Comparison of ENCODE assay signal across 22 mouse cellular contexts in genomic region chr10:50312591-50312990, GRCm38 (mm10).
"Had no signal": no experiment of that assay in that cellular context is flagged by ENCODE, and none has a peak within 500 bp of the region (broad histone marks: within the 10 kb centered on the region; RNA-seq: fewer than 3 reads in every experiment).

No protein-coding gene starts in this region.

- H3K9ac ChIP-seq: kidney, embryonic 15.5 days; limb, embryonic 12.5 days; limb, embryonic 15.5 days; liver, embryonic 14.5 days; liver, postnatal 0 days; neural tube, embryonic 12.5 days; neural tube, embryonic 15.5 days had no signal

- ATAC-seq: liver, postnatal 0 days had no signal

- H3K4me3 ChIP-seq: kidney, embryonic 15.5 days; limb, embryonic 12.5 days; limb, embryonic 15.5 days; neural tube, embryonic 12.5 days; neural tube, embryonic 15.5 days had no signal

- DNase-seq: kidney, adult 11 months; kidney, adult 8-10 months; kidney, postnatal 10 days; kidney, postnatal 36 days; liver, postnatal 0 days; lung, postnatal 14 days; lung, postnatal 4 days; midbrain, embryonic 14.5 days; right cerebral cortex, adult 18-20 months; right cerebral cortex, postnatal 14 days; right cerebral cortex, postnatal 4 days; thymus, adult 2 months; thymus, postnatal 25 days had no signal

- H3K4me1 ChIP-seq: kidney, embryonic 15.5 days; limb, embryonic 12.5 days; limb, embryonic 15.5 days; neural tube, embryonic 12.5 days; neural tube, embryonic 15.5 days had no signal

- H3K27me3 ChIP-seq: kidney, embryonic 15.5 days; limb, embryonic 12.5 days; limb, embryonic 15.5 days; neural tube, embryonic 12.5 days; neural tube, embryonic 15.5 days had no signal

- H3K4me2 ChIP-seq: kidney, embryonic 15.5 days; limb, embryonic 12.5 days; limb, embryonic 15.5 days; liver, embryonic 11.5 days; midbrain, embryonic 11.5 days; neural tube, embryonic 12.5 days; neural tube, embryonic 15.5 days had no signal

- H3K36me3 ChIP-seq: kidney, embryonic 15.5 days; limb, embryonic 12.5 days; limb, embryonic 15.5 days; neural tube, embryonic 12.5 days; neural tube, embryonic 15.5 days had no signal

- H3K9me3 ChIP-seq: kidney, embryonic 15.5 days; limb, embryonic 12.5 days; limb, embryonic 15.5 days; neural tube, embryonic 12.5 days; neural tube, embryonic 15.5 days had no signal

- H3K27ac ChIP-seq: kidney, embryonic 15.5 days; limb, embryonic 12.5 days; limb, embryonic 15.5 days; liver, embryonic 14.5 days; neural tube, embryonic 12.5 days; neural tube, embryonic 15.5 days; stomach, postnatal 0 days had no signal
